Mouse (Mus musculus) cortical plate, adult 2 months (tissue): Measurements from ENCODE around the gene Zbtb37.
A peak's percentile ranks its signal among the peaks of the same experiment; 100 is the strongest.

ENCODE experiments used
- CTCF ChIP-seq: fragments of 200-500 bp; IDR thresholded peaks from 2 replicates; pipeline ENCODE4 v1.5.1; 2011; ENCODE audit warnings: mild to moderate bottlenecking, control low read depth, low read length; ENCODE audit not compliant: insufficient read depth; ENCODE audit errors: extremely low read depth
- POLR2A ChIP-seq: fragments of 200-500 bp; IDR thresholded peaks from 2 replicates; pipeline ENCODE4 v1.6.1; 2011; ENCODE audit warnings: mild to moderate bottlenecking, low read length, control low read depth; ENCODE audit not compliant: insufficient read depth; ENCODE audit errors: extremely low read depth

- 0 out of 2 replicates have a peak, but pooled peaks have one; percentile 26 for TF ChIP-seq POLR2A
- no peak for TF ChIP-seq CTCF
These were observed 3.4 kb upstream of the Zbtb37 start for GRCm38 (mm10) chr1:161038004-161038403.
